Comparison of ENCODE assay signal across 35 mouse cellular contexts in the genomic region with DNA sequence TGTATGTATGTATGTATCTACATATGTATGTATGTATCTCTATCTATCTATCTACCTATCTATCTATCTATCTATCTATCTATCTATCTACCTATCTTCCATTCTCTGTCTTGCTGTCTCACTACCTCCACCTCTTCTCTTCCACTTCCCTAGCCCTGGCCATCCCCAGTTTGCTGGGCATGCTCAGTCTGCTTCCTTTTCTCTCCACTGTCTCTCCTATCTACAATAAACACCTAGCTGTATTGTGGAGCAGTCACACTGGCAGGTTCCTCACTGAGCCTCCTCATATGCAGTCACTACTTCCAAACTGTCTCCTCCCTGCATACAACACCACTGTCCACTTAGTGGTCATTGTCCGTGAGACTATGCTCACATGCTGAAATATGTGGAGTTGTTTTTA. TPM values are rescaled to one million over a fixed set of nuclear protein-coding genes. Genes with fewer than 3 reads are reported as not detected.
"Had no signal": no experiment of that assay in that cellular context is flagged by ENCODE, and none has a peak within 500 bp of the region (broad histone marks: within the 10 kb centered on the region; RNA-seq: fewer than 3 reads in every experiment).

No protein-coding gene starts in this region.

- H3K4me1 ChIP-seq: hindbrain, embryonic 10.5 days; hindbrain, embryonic 12.5 days; hindbrain, embryonic 13.5 days; hindbrain, embryonic 15.5 days; intestine, embryonic 15.5 days; kidney, embryonic 15.5 days had no signal

- H3K27ac ChIP-seq: heart, embryonic 13.5 days; heart, embryonic 15.5 days; hindbrain, embryonic 10.5 days; hindbrain, embryonic 12.5 days; hindbrain, embryonic 13.5 days; hindbrain, embryonic 14.5 days; hindbrain, embryonic 15.5 days; hindbrain, postnatal 0 days; intestine, embryonic 15.5 days; kidney, embryonic 15.5 days; kidney, postnatal 0 days; layer of hippocampus, adult 2 months; left cerebral cortex, adult 2 months had no signal

- H3K4me3 ChIP-seq: heart, embryonic 12.5 days; heart, embryonic 13.5 days; heart, embryonic 15.5 days; hindbrain, embryonic 10.5 days; hindbrain, embryonic 12.5 days; hindbrain, embryonic 13.5 days; hindbrain, embryonic 15.5 days; intestine, embryonic 15.5 days; kidney, embryonic 15.5 days; layer of hippocampus, adult 2 months; left cerebral cortex, adult 2 months had no signal

- H3K9me3 ChIP-seq: heart, embryonic 12.5 days; heart, embryonic 13.5 days; heart, embryonic 15.5 days; hindbrain, embryonic 10.5 days; hindbrain, embryonic 12.5 days; hindbrain, embryonic 13.5 days; hindbrain, embryonic 15.5 days; intestine, embryonic 15.5 days; kidney, embryonic 15.5 days had no signal

- H3K9ac ChIP-seq: heart, embryonic 12.5 days; heart, embryonic 13.5 days; heart, embryonic 15.5 days; hindbrain, embryonic 12.5 days; hindbrain, embryonic 13.5 days; hindbrain, embryonic 14.5 days; hindbrain, embryonic 15.5 days; intestine, embryonic 15.5 days; kidney, embryonic 15.5 days had no signal

- DNase-seq: heart, postnatal 10 days; heart, postnatal 14 days; heart, postnatal 36 days; heart, postnatal 4 days; kidney, adult 11 months; kidney, adult 18-20 months; kidney, adult 2 months; kidney, adult 8-10 months; kidney, adult 9 months; kidney, postnatal 10 days; kidney, postnatal 14 days; kidney, postnatal 25 days; kidney, postnatal 36 days; kidney, postnatal 4 days; layer of hippocampus, adult 9-11 months; layer of hippocampus, postnatal 36 days had no signal

- H3K27me3 ChIP-seq: heart, embryonic 12.5 days; heart, embryonic 13.5 days; heart, embryonic 15.5 days; hindbrain, embryonic 12.5 days; hindbrain, embryonic 13.5 days; hindbrain, embryonic 15.5 days; intestine, embryonic 15.5 days; kidney, embryonic 15.5 days had no signal

- H3K36me3 ChIP-seq: heart, embryonic 12.5 days; heart, embryonic 13.5 days; heart, embryonic 15.5 days; hindbrain, embryonic 10.5 days; hindbrain, embryonic 12.5 days; hindbrain, embryonic 13.5 days; hindbrain, embryonic 15.5 days; intestine, embryonic 15.5 days; kidney, embryonic 15.5 days had no signal

RNA-seq across cellular contexts. Expression of a gene that starts 19.7 kb away (rescaled TPM):
- total RNA-seq: layer of hippocampus, adult 18-20 months; layer of hippocampus, adult 2 months; layer of hippocampus, postnatal 14 days had no signal
- polyA plus RNA-seq: heart, embryonic 12.5 days; heart, postnatal 0 days; hindbrain, embryonic 10.5 days; hindbrain, embryonic 11.5 days; hindbrain, embryonic 12.5 days; kidney, embryonic 14.5 days had no signal
